Mouse (Mus musculus): ENCODE data around the gene Ppp2r3c. TPM values are rescaled to one million over a fixed set of nuclear protein-coding genes. Genes with fewer than 3 reads are reported as not detected.
"Not testable (repeated sequence)": the region's sequence is repeated elsewhere in the genome, so short reads cannot be mapped to it uniquely, and the experiment has no call there.

Gene Ppp2r3c
- 5.3 and 5.5 TPM in 2 replicates for polyA plus RNA-seq (2015; fragmentation: Nextera tagmentation; extraction: Ambion mirVana)

GRCm38 (mm10) chr12:55302485-55303441, at the start of gene Ppp2r3c:
Gene Ppp2r3c, minus strand, starts transcription at chr12:55302998.
- WGBS (ENCODE audit: insufficient replicate concordance), result under 1% methylated on average over 55 of the region's 55 CpGs
- peak; percentile 93 for ATAC-seq (ENCODE audit: low read depth)
- Histone ChIP-seq H3K4me2 (ENCODE audit: low read depth, low read length) (peak within 1 kb of the TSS; percentile 76), H3K4me3 (ENCODE audit: low read depth, low read length) (peak within 1 kb of the TSS; percentile 74), H3K36me3 (ENCODE audit: control insufficient read depth, insufficient read depth) (peaks cover 7% of the 10 kb centered on the region), H3K4me1 (ENCODE audit: control insufficient read depth, low read depth, low read length) (peaks cover 17% of the 10 kb centered on the region), H3K9me3 (replicated peaks; ENCODE audit: control insufficient read depth, low read length) (no peaks in the 10 kb centered on the region), H3K27ac (ENCODE audit: low read length) (peak within 1 kb of the TSS; percentile 97), H3K27me3 (ENCODE audit: control insufficient read depth, insufficient read depth, low read depth, low read length) (no peaks in the 10 kb centered on the region), H3K9ac (ENCODE audit: low read depth, low read length) (peak within 1 kb of the TSS; percentile 83)

GRCm38 (mm10) chr12:55344583-55344982, 41.8 kb upstream of the Ppp2r3c start:
- Histone ChIP-seq H3K9ac (ENCODE audit: low read depth, low read length) (no peak overlapping the region), H3K27ac (ENCODE audit: low read length) (no peak overlapping the region), H3K4me1 (ENCODE audit: control insufficient read depth, low read depth, low read length) (no peaks in the 10 kb centered on the region), H3K36me3 (ENCODE audit: control insufficient read depth, insufficient read depth) (no peaks in the 10 kb centered on the region), H3K4me2 (ENCODE audit: low read depth, low read length) (no peak overlapping the region), H3K4me3 (ENCODE audit: low read depth, low read length) (no peak overlapping the region), H3K27me3 (ENCODE audit: control insufficient read depth, insufficient read depth, low read depth, low read length) (peaks cover 37% of the 10 kb centered on the region), H3K9me3 (replicated peaks; ENCODE audit: control insufficient read depth, low read length) (no peaks in the 10 kb centered on the region)
- whole genome bisulfite sequencing (ENCODE audit: insufficient replicate concordance), result 52% methylated on average over 13 of the region's 13 CpGs
- ATAC-seq (ENCODE audit: low read depth), result no peak

- 79% methylated on average over 11 of the region's 11 CpGs for WGBS (ENCODE audit: insufficient replicate concordance)
- no peak overlapping the region for H3K9ac ChIP-seq (ENCODE audit: low read depth, low read length)
Observed at GRCm38 (mm10) chr12:55343998-55344397, 41.2 kb upstream of the Ppp2r3c start.

GRCm38 (mm10) chr12:55343045-55343444, 40.2 kb upstream of the Ppp2r3c start:
- WGBS (ENCODE audit: insufficient replicate concordance), result 19% methylated on average over 1 of the region's 1 CpGs
- not testable (repeated sequence) for ATAC-seq (ENCODE audit: low read depth); H3K4me2 ChIP-seq (ENCODE audit: low read depth, low read length); H3K9me3 ChIP-seq (replicated peaks; ENCODE audit: control insufficient read depth, low read length); H3K4me1 ChIP-seq (ENCODE audit: control insufficient read depth, low read depth, low read length); H3K36me3 ChIP-seq (ENCODE audit: control insufficient read depth, insufficient read depth); H3K27ac ChIP-seq (ENCODE audit: low read length); H3K4me3 ChIP-seq (ENCODE audit: low read depth, low read length); H3K9ac ChIP-seq (ENCODE audit: low read depth, low read length)
- H3K27me3 ChIP-seq (ENCODE audit: control insufficient read depth, insufficient read depth, low read depth, low read length), result peaks cover 29% of the 10 kb centered on the region

More at GRCm38 (mm10) chr12:55343998-55344397, 41.2 kb upstream of the Ppp2r3c start:
- peaks cover 31% of the 10 kb centered on the region for H3K27me3 ChIP-seq (ENCODE audit: control insufficient read depth, insufficient read depth, low read depth, low read length)
- no peaks in the 10 kb centered on the region for H3K4me1 ChIP-seq (ENCODE audit: control insufficient read depth, low read depth, low read length)
- no peaks in the 10 kb centered on the region for H3K36me3 ChIP-seq (ENCODE audit: control insufficient read depth, insufficient read depth)
- no peak overlapping the region for H3K27ac ChIP-seq (ENCODE audit: low read length)
- no peaks in the 10 kb centered on the region for H3K9me3 ChIP-seq (replicated peaks; ENCODE audit: control insufficient read depth, low read length)
- no peak overlapping the region for H3K4me3 ChIP-seq (ENCODE audit: low read depth, low read length)
- ATAC-seq (ENCODE audit: low read depth), result no peak
- H3K4me2 ChIP-seq (ENCODE audit: low read depth, low read length), result no peak overlapping the region

- not testable (repeated sequence) for H3K36me3 ChIP-seq (ENCODE audit: control insufficient read depth, insufficient read depth); H3K9me3 ChIP-seq (replicated peaks; ENCODE audit: control insufficient read depth, low read length); ATAC-seq (ENCODE audit: low read depth); H3K9ac ChIP-seq (ENCODE audit: low read depth, low read length); H3K4me1 ChIP-seq (ENCODE audit: control insufficient read depth, low read depth, low read length); H3K4me3 ChIP-seq (ENCODE audit: low read depth, low read length); H3K4me2 ChIP-seq (ENCODE audit: low read depth, low read length); H3K27ac ChIP-seq (ENCODE audit: low read length)
- 72% methylated on average over 1 of the region's 2 CpGs for WGBS (ENCODE audit: insufficient replicate concordance)
- peaks cover 15% of the 10 kb centered on the region for H3K27me3 ChIP-seq (ENCODE audit: control insufficient read depth, insufficient read depth, low read depth, low read length)
Observed at GRCm38 (mm10) chr12:55338490-55338889, 35.7 kb upstream of the Ppp2r3c start.

GRCm38 (mm10) chr12:55333662-55334061, 30.9 kb upstream of the Ppp2r3c start:
- no peaks in the 10 kb centered on the region for H3K9me3 ChIP-seq (replicated peaks; ENCODE audit: control insufficient read depth, low read length)
- no peaks in the 10 kb centered on the region for H3K36me3 ChIP-seq (ENCODE audit: control insufficient read depth, insufficient read depth)
- no peak overlapping the region for H3K27ac ChIP-seq (ENCODE audit: low read length)
- H3K4me2 ChIP-seq (ENCODE audit: low read depth, low read length), result no peak overlapping the region
- ATAC-seq (ENCODE audit: low read depth), result no peak
- no peak overlapping the region for H3K4me3 ChIP-seq (ENCODE audit: low read depth, low read length)
- H3K4me1 ChIP-seq (ENCODE audit: control insufficient read depth, low read depth, low read length), result no peaks in the 10 kb centered on the region; the same call in 1 of the 2 replicates
- peaks cover 10% of the 10 kb centered on the region for H3K27me3 ChIP-seq (ENCODE audit: control insufficient read depth, insufficient read depth, low read depth, low read length)
- WGBS (ENCODE audit: insufficient replicate concordance), result 78% methylated on average over 7 of the region's 7 CpGs
- H3K9ac ChIP-seq (ENCODE audit: low read depth, low read length), result no peak overlapping the region

DNA sequence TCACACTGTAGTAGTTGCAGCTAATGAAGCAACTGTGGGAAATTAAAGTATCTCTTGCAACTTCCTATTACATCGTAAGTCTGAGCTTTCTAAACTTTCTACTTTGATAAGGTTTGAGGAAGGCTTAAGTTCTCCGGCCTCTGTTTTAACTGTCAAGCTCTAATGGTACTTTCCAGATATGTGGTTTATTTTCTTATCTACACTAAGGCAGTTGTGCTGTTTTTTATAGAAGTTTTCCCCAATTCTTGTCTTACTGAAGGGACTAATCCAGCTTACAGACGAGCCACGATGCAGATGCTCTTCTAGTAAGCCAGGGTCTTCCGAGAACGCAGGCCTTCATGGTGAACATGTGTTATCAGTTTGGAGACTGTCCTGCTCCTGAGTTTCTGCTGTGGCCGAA, 26.6 kb upstream of the Ppp2r3c start:
- Histone ChIP-seq H3K4me2 (ENCODE audit: low read depth, low read length) (no peak overlapping the region), H3K27ac (ENCODE audit: low read length) (no peak overlapping the region), H3K4me3 (ENCODE audit: low read depth, low read length) (no peak overlapping the region), H3K9me3 (replicated peaks; ENCODE audit: control insufficient read depth, low read length) (no peaks in the 10 kb centered on the region), H3K4me1 (ENCODE audit: control insufficient read depth, low read depth, low read length) (no peaks in the 10 kb centered on the region; the same call in 1 of the 2 replicates), H3K9ac (ENCODE audit: low read depth, low read length) (no peak overlapping the region), H3K27me3 (ENCODE audit: control insufficient read depth, insufficient read depth, low read depth, low read length) (peaks cover 3% of the 10 kb centered on the region), H3K36me3 (ENCODE audit: control insufficient read depth, insufficient read depth) (no peaks in the 10 kb centered on the region)
- ATAC-seq (ENCODE audit: low read depth), result peak; percentile 54
- 19% methylated on average over 7 of the region's 7 CpGs for WGBS (ENCODE audit: insufficient replicate concordance)

DNA sequence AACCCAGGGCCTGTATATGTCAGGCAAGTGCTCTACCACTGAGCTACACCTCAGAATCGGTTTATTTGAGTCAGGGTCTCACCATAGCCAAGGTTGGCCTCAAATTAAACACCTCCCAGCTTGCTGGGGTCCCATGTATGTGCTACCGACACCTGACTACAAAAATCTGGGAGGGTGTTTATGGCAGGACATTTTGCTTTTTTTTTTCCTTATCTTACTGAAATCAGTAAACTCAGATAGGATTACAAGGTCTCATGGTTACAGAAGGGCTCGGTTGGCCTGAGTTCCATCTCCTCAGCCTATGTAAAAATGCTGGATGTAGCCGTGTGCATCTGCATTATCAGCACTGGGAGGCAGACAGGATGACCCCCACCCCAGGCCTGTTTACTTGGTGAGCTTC, 26.0 kb upstream of the Ppp2r3c start:
- H3K4me2 ChIP-seq (ENCODE audit: low read depth, low read length), result no peak overlapping the region
- H3K9ac ChIP-seq (ENCODE audit: low read depth, low read length), result no peak overlapping the region
- no peaks in the 10 kb centered on the region for H3K36me3 ChIP-seq (ENCODE audit: control insufficient read depth, insufficient read depth)
- no peak for ATAC-seq (ENCODE audit: low read depth)
- H3K4me3 ChIP-seq (ENCODE audit: low read depth, low read length), result no peak overlapping the region
- WGBS (ENCODE audit: insufficient replicate concordance), result 52% methylated on average over 4 of the region's 4 CpGs
- H3K9me3 ChIP-seq (replicated peaks; ENCODE audit: control insufficient read depth, low read length), result no peaks in the 10 kb centered on the region
- no peak overlapping the region for H3K27ac ChIP-seq (ENCODE audit: low read length)
- no peaks in the 10 kb centered on the region; the same call in 1 of the 2 replicates for H3K4me1 ChIP-seq (ENCODE audit: control insufficient read depth, low read depth, low read length)
- H3K27me3 ChIP-seq (ENCODE audit: control insufficient read depth, insufficient read depth, low read depth, low read length), result peaks cover 4% of the 10 kb centered on the region

DNA sequence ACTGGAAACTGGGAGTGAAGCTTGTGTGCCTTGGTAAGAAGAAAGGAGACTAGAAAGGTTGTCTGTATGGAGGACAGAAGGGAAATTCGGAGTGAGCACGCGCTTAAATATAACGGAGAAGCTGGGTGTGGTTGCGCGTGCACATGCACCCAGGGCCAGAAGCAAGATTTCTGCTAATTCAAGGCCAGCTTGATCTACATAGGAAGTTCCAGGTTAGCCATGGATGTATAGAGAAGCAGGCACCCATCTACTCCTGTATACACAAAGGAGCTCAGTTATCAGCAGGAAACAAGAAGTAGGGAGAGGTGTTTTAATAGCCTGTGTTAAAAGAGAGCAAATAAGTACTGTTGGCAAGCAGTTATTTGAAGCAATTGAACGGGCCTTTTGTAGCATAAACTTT, 22.9 kb upstream of the Ppp2r3c start:
- WGBS (ENCODE audit: insufficient replicate concordance), result 31% methylated on average over 7 of the region's 7 CpGs
- H3K9me3 ChIP-seq (replicated peaks; ENCODE audit: control insufficient read depth, low read length), result no peaks in the 10 kb centered on the region
- ATAC-seq (ENCODE audit: low read depth), result no peak

More for the DNA sequence above, 22.9 kb upstream of the Ppp2r3c start:
- Histone ChIP-seq H3K4me1 (ENCODE audit: control insufficient read depth, low read depth, low read length) (no peaks in the 10 kb centered on the region; the same call in 1 of the 2 replicates), H3K9ac (ENCODE audit: low read depth, low read length) (no peak overlapping the region), H3K27ac (ENCODE audit: low read length) (no peak overlapping the region), H3K4me3 (ENCODE audit: low read depth, low read length) (no peak overlapping the region), H3K4me2 (ENCODE audit: low read depth, low read length) (no peak overlapping the region), H3K27me3 (ENCODE audit: control insufficient read depth, insufficient read depth, low read depth, low read length) (peaks cover 3% of the 10 kb centered on the region), H3K36me3 (ENCODE audit: control insufficient read depth, insufficient read depth) (no peaks in the 10 kb centered on the region)

Measured in liver, embryonic 16.5 days (tissue).